Mouse (Mus musculus) kidney, embryonic 14.5 days (tissue): ENCODE results near the gene Kdelr1. TPM values are rescaled to one million over a fixed set of nuclear protein-coding genes. Genes with fewer than 3 reads are reported as not detected.

Experiments used
- ATAC-seq: fragments of 200-750 bp; cut with Nextera tagmentation; 2 replicates; pipeline ENCODE4 v1.8.0; 2017; ENCODE audit warnings: moderate number of reproducible peaks, mild to moderate bottlenecking, moderate TSS enrichment, moderate library complexity; ENCODE audit not compliant: low FRiP score, low TSS enrichment
- H3K27ac ChIP-seq: fragments of 300-500 bp; sonication (generic); 2 replicates; pipeline ENCODE4 v1.5.1; 2014; ENCODE audit warnings: low read depth, mild to moderate bottlenecking, low read length, moderate library complexity, mixed read lengths
- H3K27me3 ChIP-seq: fragments of 300-500 bp; sonication (generic); 2 replicates; pipeline ENCODE4 v1.6.1; 2014; ENCODE audit warnings: mild to moderate bottlenecking, low read length; ENCODE audit not compliant: control insufficient read depth, insufficient read depth
- H3K36me3 ChIP-seq: fragments of 300-500 bp; sonication (generic); 2 replicates; pipeline ENCODE4 v1.6.1; 2014; ENCODE audit warnings: low read length, mixed read lengths; ENCODE audit not compliant: control insufficient read depth, insufficient read depth
- H3K4me1 ChIP-seq: fragments of 300-500 bp; sonication (generic); 2 replicates; pipeline ENCODE4 v1.6.1; 2014; ENCODE audit warnings: low read length, mixed read lengths; ENCODE audit not compliant: control insufficient read depth, insufficient read depth
- H3K4me2 ChIP-seq: fragments of 300-500 bp; sonication (generic); replicated peaks from 2 replicates; pipeline ENCODE4 v1.6.1; 2014; ENCODE audit warnings: low read depth, mild to moderate bottlenecking, low read length
- H3K4me3 ChIP-seq: fragments of 300-500 bp; sonication (generic); 2 replicates; pipeline ENCODE4 v1.5.1; 2014; ENCODE audit warnings: mild to moderate bottlenecking, low read length
- H3K9ac ChIP-seq: fragments of 300-500 bp; sonication (generic); 2 replicates; pipeline ENCODE4 v1.6.1; 2014; ENCODE audit warnings: low read depth, mild to moderate bottlenecking, low read length, moderate library complexity
- H3K9me3 ChIP-seq: fragments of 300-500 bp; sonication (generic); 2 replicates; pipeline ENCODE4 v1.6.1; 2016; ENCODE audit warnings: low read length; ENCODE audit not compliant: control insufficient read depth
- WGBS: fragments of 180-500 bp; shearing (Covaris S2); extraction: QIAGEN DNeasy Blood & Tissue Kit; methylation state at CpG from one replicate; pipeline ENCODE4 v1.1.7; 2014; 5-methylcytosine and 5-hydroxymethylcytosine counted together
- polyA plus RNA-seq: library from polyadenylated mRNA; unstranded; fragments of >200 nt; fragmentation: Nextera tagmentation; extraction: Ambion mirVana; gene quantifications from 2 replicates; pipeline ENCODE4 v1.2.1, GENCODE M21; 2014

Gene Kdelr1
- polyA plus RNA-seq, 1 experiment from 2014 or later = 145 TPM

DNA sequence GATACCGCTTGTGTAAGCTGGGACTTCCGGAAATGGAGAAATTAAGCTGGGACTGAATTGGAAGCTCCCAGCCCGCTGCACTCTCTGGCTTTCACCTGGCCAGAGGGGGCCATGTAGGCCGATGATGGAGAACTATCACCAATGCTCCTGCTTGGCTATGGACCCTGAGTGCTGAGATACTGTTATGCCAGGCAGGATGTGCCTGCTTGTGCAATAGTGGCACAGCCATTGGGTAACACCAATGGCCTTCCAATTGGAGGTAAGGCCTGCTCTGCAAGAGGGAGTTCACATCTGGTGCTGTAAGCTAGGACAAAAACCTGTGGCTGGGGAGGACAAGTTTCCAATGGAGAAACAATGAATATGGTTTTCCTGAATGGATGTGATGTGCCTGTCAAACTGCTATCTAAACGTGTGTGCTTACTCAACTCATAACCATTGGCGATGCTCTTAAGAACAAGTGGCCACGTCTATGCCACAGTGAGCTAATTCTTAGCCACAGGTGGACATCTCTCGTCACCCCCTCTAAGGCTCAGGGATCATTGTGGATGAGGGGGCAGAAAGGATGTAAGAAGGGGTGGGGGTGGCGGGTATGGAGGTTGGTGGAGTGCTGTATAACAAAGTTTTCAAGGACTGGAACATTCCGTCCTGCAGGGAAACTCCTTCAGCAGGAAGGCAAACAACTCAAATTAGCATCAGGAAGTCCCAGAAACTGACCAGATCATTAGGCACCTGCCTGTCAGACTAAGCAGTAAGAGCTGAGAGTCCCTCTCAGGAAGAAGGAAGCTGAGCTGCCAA is 29.4 kb upstream of the Kdelr1 start:
- no peaks in the 10 kb centered on the region for H3K9me3 ChIP-seq
- no peak overlapping the region for H3K9ac ChIP-seq
- H3K4me1 ChIP-seq = no peaks in the 10 kb centered on the region
- no peaks in the 10 kb centered on the region for H3K27me3 ChIP-seq
- no peak overlapping the region for H3K4me2 ChIP-seq
- H3K4me3 ChIP-seq = no peak overlapping the region
- no peaks in the 10 kb centered on the region for H3K36me3 ChIP-seq
- no peak overlapping the region for H3K27ac ChIP-seq
- 88% methylated on average over 10 of the region's 10 CpGs for WGBS
- no peak for ATAC-seq

DNA sequence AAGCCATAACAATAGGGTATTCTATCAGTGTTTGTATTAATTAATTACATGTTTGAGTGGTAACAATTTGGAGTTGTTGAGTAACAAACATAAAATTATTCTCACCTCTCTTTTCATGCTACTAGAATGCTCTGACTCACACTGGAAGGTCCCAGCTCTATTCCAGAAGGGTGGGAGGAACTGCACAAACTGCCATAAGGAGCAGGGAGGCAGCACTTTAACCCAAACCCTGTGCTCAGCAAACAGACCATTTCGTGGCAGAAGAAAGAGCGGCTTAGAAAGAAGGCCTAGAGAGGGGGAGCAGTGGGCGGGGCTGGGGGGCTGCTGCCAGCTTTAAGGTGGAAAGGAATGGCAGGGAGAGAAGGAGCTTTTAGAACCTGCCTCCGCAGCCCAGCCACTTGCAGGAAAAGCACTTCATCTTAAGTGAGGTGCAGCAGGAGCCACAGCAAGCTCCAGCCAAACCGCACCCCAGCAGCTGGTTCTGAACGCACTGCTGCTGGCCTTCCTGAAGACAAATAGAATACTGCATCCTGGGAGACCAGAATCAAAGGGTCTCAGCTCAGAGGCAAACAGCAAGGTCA is 24.0 kb upstream of the Kdelr1 start:
- H3K4me1 ChIP-seq = no peaks in the 10 kb centered on the region
- no peaks in the 10 kb centered on the region for H3K9me3 ChIP-seq
- H3K9ac ChIP-seq = 0 out of 2 replicates have a peak overlapping the region, but pooled peaks have one; percentile 7
- WGBS = 17% methylated on average over 6 of the region's 6 CpGs
- ATAC-seq = no peak
- H3K36me3 ChIP-seq = no peaks in the 10 kb centered on the region
- no peak overlapping the region for H3K27ac ChIP-seq
- H3K27me3 ChIP-seq = no peaks in the 10 kb centered on the region
- H3K4me2 ChIP-seq = no peak overlapping the region
- H3K4me3 ChIP-seq = no peak overlapping the region

DNA sequence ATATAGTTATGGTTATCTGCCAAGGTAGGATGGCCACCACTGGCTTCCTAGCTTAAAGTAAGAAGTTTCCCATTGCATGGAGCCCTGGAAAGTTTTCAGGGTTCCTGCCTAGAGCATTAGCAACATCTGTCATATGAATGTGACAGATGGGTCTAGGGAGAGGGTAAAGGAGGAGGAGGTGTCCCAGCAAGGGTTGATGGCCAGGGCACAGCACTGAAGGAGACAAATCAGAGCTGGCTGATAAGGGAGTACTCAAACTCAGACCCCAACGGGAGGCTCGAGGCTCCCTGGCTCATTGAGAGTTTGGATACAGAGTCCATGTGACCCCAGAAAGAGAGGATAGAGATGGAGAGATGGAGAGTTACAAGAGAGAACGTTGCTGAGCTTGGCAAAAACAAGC is 21.9 kb upstream of the Kdelr1 start:
- no peaks in the 10 kb centered on the region for H3K9me3 ChIP-seq
- no peak for ATAC-seq
- H3K4me3 ChIP-seq = no peak overlapping the region
- H3K4me1 ChIP-seq = no peaks in the 10 kb centered on the region
- H3K27me3 ChIP-seq = no peaks in the 10 kb centered on the region
- no peak overlapping the region for H3K4me2 ChIP-seq
- H3K27ac ChIP-seq = no peak overlapping the region
- H3K36me3 ChIP-seq = no peaks in the 10 kb centered on the region
- 82% methylated on average over 3 of the region's 3 CpGs for WGBS
- H3K9ac ChIP-seq = no peak overlapping the region

DNA sequence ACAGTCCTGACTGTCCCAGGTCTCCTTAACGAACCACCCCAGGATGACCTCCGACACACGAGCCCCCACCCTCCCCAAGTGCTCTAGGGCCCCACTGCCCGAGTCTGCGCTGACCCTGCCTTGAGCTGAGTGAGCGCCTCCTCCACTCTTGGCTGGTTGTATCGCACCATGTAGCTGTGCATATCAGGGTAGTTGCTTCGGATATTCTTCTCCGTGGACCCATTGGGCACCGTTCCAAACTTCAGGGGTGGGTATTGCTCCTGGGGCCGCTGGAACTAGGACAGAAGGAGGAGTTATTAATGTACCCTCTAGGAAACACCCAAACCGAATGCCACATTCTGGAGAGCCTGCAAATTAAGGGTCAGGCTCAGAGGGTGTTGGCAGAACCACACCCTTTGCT is 19.5 kb upstream of the Kdelr1 start:
- peaks cover 14% of the 10 kb centered on the region; the same call in 1 of the 2 replicates for H3K27me3 ChIP-seq
- no peaks in the 10 kb centered on the region for H3K9me3 ChIP-seq
- no peak overlapping the region for H3K4me3 ChIP-seq
- H3K4me1 ChIP-seq = peaks cover 13% of the 10 kb centered on the region
- no peak for ATAC-seq
- H3K4me2 ChIP-seq = no peak overlapping the region
- WGBS = 73% methylated on average over 12 of the region's 12 CpGs
- H3K27ac ChIP-seq = no peak overlapping the region
- no peak overlapping the region for H3K9ac ChIP-seq
- no peaks in the 10 kb centered on the region for H3K36me3 ChIP-seq

DNA sequence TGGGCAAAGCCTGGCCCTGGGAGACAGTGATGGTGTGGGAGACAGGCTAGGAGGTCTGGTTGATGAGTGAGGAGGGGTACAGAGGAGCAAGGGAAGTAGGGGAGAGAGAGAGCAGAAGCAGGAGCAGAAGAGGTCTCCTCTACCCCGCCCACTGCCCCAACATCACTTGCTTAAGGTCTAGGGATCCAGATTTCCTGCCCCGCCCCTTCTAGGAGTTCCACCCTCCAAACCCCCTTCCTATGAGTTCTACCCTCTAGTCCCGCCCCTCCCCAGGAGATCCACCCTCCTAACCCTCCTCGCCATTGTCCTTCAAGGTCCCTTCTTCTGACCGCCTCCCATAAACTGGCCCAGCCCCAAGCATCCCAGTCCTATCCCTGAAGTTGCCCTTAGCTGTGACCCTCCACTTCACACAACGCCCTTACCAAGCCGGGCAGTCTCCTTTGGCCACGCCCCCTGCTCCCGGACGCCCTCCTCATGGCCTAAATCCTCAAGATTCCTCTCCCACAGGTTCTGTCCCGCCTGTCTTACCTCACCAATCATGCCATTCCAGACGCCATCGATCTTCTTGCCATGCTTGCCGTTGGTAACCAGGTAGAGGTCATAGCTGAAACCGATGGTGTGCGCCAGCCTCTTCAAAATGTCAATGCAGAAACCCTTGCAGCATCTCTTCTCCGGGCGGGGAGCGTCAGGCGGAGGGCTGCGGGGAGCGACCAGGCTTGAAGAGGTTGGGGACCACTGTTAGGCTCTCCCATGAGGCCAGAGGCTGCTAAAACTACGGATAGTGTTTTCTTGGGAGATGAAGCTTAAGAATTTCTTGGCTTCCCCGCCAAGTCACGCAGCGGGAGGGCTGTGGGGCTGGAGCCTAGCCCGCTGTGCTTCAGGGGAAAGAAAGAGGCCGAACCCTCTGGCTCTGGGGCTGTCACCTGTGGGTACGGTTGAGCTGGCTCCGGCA is 15.3 kb upstream of the Kdelr1 start:
- Histone ChIP-seq H3K9me3 (no peaks in the 10 kb centered on the region), H3K36me3 (no peaks in the 10 kb centered on the region), H3K27me3 (peaks cover 14% of the 10 kb centered on the region; the same call in 1 of the 2 replicates), H3K9ac (peak overlapping the region; percentile 31; the same call in 1 of the 2 replicates), H3K27ac (no peak overlapping the region), H3K4me2 (peak overlapping the region; percentile 69), H3K4me3 (peak overlapping the region; percentile 33), H3K4me1 (peaks cover 13% of the 10 kb centered on the region)
- peak; percentile 50 for ATAC-seq
- 5% methylated on average over 30 of the region's 30 CpGs for WGBS

DNA sequence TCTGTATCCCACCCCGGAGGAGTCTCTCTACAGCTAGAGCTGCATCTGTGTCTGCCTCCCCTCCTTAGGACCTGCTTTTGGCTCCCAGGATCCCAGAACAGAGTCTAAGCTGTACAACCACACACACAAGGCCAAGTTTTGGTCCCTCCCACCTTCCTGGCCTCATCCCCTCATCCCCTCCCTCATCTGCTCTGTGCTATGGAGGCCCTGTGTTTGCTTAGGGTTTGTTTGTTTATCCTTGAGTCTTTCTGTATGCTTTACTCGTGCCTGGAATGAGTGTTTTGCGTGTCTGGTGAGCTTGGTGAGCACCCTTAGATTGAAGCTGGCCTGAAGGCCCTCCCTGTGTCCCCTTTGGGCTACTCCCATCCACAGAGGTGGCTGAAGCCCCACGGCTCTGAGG is 13.6 kb upstream of the Kdelr1 start:
- Histone ChIP-seq H3K9me3 (no peaks in the 10 kb centered on the region), H3K27ac (no peak overlapping the region), H3K36me3 (no peaks in the 10 kb centered on the region), H3K27me3 (peaks cover 14% of the 10 kb centered on the region; the same call in 1 of the 2 replicates), H3K4me1 (peaks cover 13% of the 10 kb centered on the region), H3K4me2 (no peak overlapping the region; the same call in 1 of the 2 replicates), H3K9ac (no peak overlapping the region), H3K4me3 (no peak overlapping the region)
- 45% methylated on average over 4 of the region's 4 CpGs for WGBS
- no peak for ATAC-seq

DNA sequence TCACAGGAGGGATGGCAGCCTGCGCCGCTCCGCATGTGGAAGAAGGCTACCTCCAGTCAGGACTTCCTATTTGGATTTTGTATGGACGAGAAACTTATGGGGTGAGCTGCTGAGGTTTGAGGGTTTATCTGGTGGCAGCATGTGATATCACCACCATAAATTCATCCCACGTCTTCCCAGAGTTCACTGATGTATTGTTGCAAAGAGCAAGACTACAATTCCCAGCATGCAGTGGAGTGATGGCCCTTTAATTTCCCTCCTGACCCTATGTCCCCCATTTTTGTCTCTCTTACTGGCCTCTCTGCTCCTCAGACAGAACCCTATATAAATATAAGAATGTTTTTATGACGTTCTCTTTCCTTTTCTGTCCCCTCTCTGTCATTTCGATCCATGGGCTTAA is 9.8 kb upstream of the Kdelr1 start:
- H3K9ac ChIP-seq = no peak overlapping the region
- 84% methylated on average over 7 of the region's 7 CpGs for WGBS
- no peak overlapping the region for H3K27ac ChIP-seq
- ATAC-seq = no peak
- peaks cover 7% of the 10 kb centered on the region; the same call in 1 of the 2 replicates for H3K27me3 ChIP-seq
- no peak overlapping the region for H3K4me3 ChIP-seq
- H3K4me1 ChIP-seq = peaks cover under 1% of the 10 kb centered on the region
- no peaks in the 10 kb centered on the region for H3K36me3 ChIP-seq
- H3K9me3 ChIP-seq = no peaks in the 10 kb centered on the region
- no peak overlapping the region for H3K4me2 ChIP-seq

DNA sequence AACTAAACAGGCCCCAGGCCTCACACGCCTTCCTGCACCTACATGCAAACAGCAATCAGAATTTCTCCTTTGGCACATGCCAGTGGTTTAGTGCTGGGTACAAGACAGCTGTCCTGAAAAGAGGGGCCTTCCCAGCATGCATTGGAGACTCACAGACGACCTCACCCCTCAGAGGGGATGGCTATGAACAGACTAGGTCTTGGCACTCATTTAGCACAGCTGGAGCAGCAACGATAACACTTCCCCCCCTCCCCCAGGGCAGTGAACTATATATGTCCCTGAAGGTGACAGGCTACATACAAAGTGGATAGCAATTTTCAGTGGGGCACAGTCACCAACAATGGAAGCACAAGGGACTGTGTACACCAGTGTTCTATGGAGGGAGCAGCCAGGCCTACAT is 8.1 kb upstream of the Kdelr1 start:
- Histone ChIP-seq H3K4me1 (peaks cover 9% of the 10 kb centered on the region; the same call in 1 of the 2 replicates), H3K9ac (no peak overlapping the region), H3K27ac (no peak overlapping the region), H3K36me3 (no peaks in the 10 kb centered on the region), H3K4me2 (no peak overlapping the region), H3K4me3 (no peak overlapping the region), H3K27me3 (peaks cover 17% of the 10 kb centered on the region), H3K9me3 (no peaks in the 10 kb centered on the region)
- ATAC-seq = no peak
- WGBS = 64% methylated on average over 3 of the region's 3 CpGs
